Mouse (Mus musculus) layer of hippocampus, adult 9-11 months (tissue): ENCODE measurements around the gene Pip5k1c.

Experiments used
- DNase-seq: peaks from one replicate; pipeline ENCODE4 v3.0.0; 2022

The Pip5k1c gene

GRCm38 (mm10) chr10:81325781-81326180 lies 33.0 kb downstream of the Pip5k1c start:
- no peak for DNase-seq

- no peak for DNase-seq
Measured at GRCm38 (mm10) chr10:81326858-81327257, 34.1 kb downstream of the Pip5k1c start.

GRCm38 (mm10) chr10:81327959-81328358 lies 35.2 kb downstream of the Pip5k1c start:
- no peak for DNase-seq

- DNase-seq = no peak
Measured at GRCm38 (mm10) chr10:81328386-81328785, 35.6 kb downstream of the Pip5k1c start, which contains the start of gene Tbxa2r. Gene Tbxa2r (plus strand): TSS chr10:81328731.

- DNase-seq = no peak
Measured at GRCm38 (mm10) chr10:81329194-81329975, 36.6 kb downstream of the Pip5k1c start.

GRCm38 (mm10) chr10:81330007-81330406 lies 37.2 kb downstream of the Pip5k1c start:
- DNase-seq = no peak

GRCm38 (mm10) chr10:81332277-81332676 lies 39.5 kb downstream of the Pip5k1c start:
- no peak for DNase-seq

GRCm38 (mm10) chr10:81334324-81334723 lies 41.6 kb downstream of the Pip5k1c start:
- DNase-seq = no peak

- DNase-seq = no peak
Measured at GRCm38 (mm10) chr10:81335393-81336340, 42.9 kb downstream of the Pip5k1c start.

GRCm38 (mm10) chr10:81336558-81336957 lies 43.8 kb downstream of the Pip5k1c start:
- no peak for DNase-seq

- no peak for DNase-seq
Measured at GRCm38 (mm10) chr10:81340551-81341332, 48.0 kb downstream of the Pip5k1c start.

- DNase-seq = no peak
Measured at GRCm38 (mm10) chr10:81341333-81341949, 48.7 kb downstream of the Pip5k1c start.

GRCm38 (mm10) chr10:81342686-81343505 lies 50.1 kb downstream of the Pip5k1c start, which contains the start of gene Gipc3:
Gene Gipc3 (minus strand): TSS chr10:81343266.
- DNase-seq = no peak

GRCm38 (mm10) chr10:81344421-81345161 lies 51.8 kb downstream of the Pip5k1c start:
- no peak for DNase-seq

- DNase-seq = no peak
Measured at GRCm38 (mm10) chr10:81345162-81345534, 52.4 kb downstream of the Pip5k1c start.

GRCm38 (mm10) chr10:81346453-81347067 lies 53.8 kb downstream of the Pip5k1c start:
- no peak for DNase-seq

GRCm38 (mm10) chr10:81349146-81349545 lies 56.4 kb downstream of the Pip5k1c start:
- no peak for DNase-seq

- DNase-seq = no peak
Measured at GRCm38 (mm10) chr10:81349961-81350350, 57.2 kb downstream of the Pip5k1c start.

GRCm38 (mm10) chr10:81350351-81351063 lies 57.7 kb downstream of the Pip5k1c start, which contains the start of gene Hmg20b:
Gene Hmg20b (minus strand): TSS chr10:81350480.
- DNase-seq = peak; percentile 99
